Mouse (Mus musculus): Measurements from ENCODE around the gene Tmem207. TPM values are rescaled to one million over a fixed set of nuclear protein-coding genes. Genes with fewer than 3 reads are reported as not detected.

Tmem207 gene
- not detected in 2 replicates for polyA plus RNA-seq (2012; rRNA removed)

GRCm38 (mm10) chr16:26526669-26527068 lies at the start of gene Tmem207:
TSS of gene Tmem207 (minus strand) at chr16:26526769.
- WGBS = 91% methylated on average over 4 of the region's 4 CpGs
- H3K27ac ChIP-seq (ENCODE audit: insufficient read depth, low read depth, low read length) = no peak within 1 kb of the TSS
- H3K4me1 ChIP-seq (ENCODE audit: control insufficient read depth, insufficient read depth, insufficient read length, low read length) = no peaks in the 10 kb centered on the region
- no peaks in the 10 kb centered on the region for H3K27me3 ChIP-seq (ENCODE audit: control insufficient read depth, insufficient read depth, low read length)
- no peaks in the 10 kb centered on the region for H3K36me3 ChIP-seq (ENCODE audit: control insufficient read depth, insufficient read depth, low read length)
- no peak within 1 kb of the TSS for H3K4me3 ChIP-seq (ENCODE audit: low read depth, low read length)
- TF ChIP-seq POLR2A (IDR thresholded peaks at IDR 0.05; ENCODE audit: low read depth, low read length) (no peak), CTCF (IDR thresholded peaks at IDR 0.05; ENCODE audit: extremely low read depth, insufficient read length, insufficient replicate concordance, low read depth, low read length) (no peak)

GRCm38 (mm10) chr16:26574173-26574572 lies 47.6 kb upstream of the Tmem207 start:
- Histone ChIP-seq H3K27ac (ENCODE audit: insufficient read depth, low read depth, low read length) (no peak overlapping the region), H3K4me1 (ENCODE audit: control insufficient read depth, insufficient read depth, insufficient read length, low read length) (no peaks in the 10 kb centered on the region), H3K36me3 (ENCODE audit: control insufficient read depth, insufficient read depth, low read length) (no peaks in the 10 kb centered on the region), H3K4me3 (ENCODE audit: low read depth, low read length) (no peak overlapping the region), H3K27me3 (ENCODE audit: control insufficient read depth, insufficient read depth, low read length) (no peaks in the 10 kb centered on the region)
- WGBS = 88% methylated on average over 5 of the region's 5 CpGs
- no peak for TF ChIP-seq POLR2A (IDR thresholded peaks at IDR 0.05; ENCODE audit: low read depth, low read length)
- no peak for TF ChIP-seq CTCF (IDR thresholded peaks at IDR 0.05; ENCODE audit: extremely low read depth, insufficient read length, insufficient replicate concordance, low read depth, low read length)

DNA sequence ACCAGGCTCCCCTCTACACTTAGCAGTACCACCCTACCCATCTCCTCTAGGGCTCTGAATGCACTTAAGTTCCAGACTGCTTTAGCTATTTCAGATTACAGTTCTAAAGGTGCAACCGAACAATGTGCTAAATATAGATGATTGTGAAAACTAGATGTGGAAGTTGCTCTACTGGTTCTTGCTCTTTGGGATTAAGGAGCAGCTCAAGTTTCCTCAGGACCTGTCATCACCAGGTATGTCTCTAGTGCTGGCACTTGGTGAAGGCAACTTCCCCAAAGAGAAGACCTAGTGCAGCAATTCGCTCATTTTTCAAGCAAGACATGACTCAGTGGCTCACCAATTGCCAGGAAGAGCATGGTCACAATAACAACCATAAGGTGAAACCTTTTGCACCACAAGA lies 45.3 kb upstream of the Tmem207 start:
- no peaks in the 10 kb centered on the region for H3K36me3 ChIP-seq (ENCODE audit: control insufficient read depth, insufficient read depth, low read length)
- H3K4me1 ChIP-seq (ENCODE audit: control insufficient read depth, insufficient read depth, insufficient read length, low read length) = no peaks in the 10 kb centered on the region
- 73% methylated on average over 2 of the region's 2 CpGs for WGBS
- no peak overlapping the region for H3K4me3 ChIP-seq (ENCODE audit: low read depth, low read length)
- H3K27me3 ChIP-seq (ENCODE audit: control insufficient read depth, insufficient read depth, low read length) = no peaks in the 10 kb centered on the region
- TF ChIP-seq CTCF (IDR thresholded peaks at IDR 0.05; ENCODE audit: extremely low read depth, insufficient read length, insufficient replicate concordance, low read depth, low read length) = no peak
- no peak for TF ChIP-seq POLR2A (IDR thresholded peaks at IDR 0.05; ENCODE audit: low read depth, low read length)
- no peak overlapping the region for H3K27ac ChIP-seq (ENCODE audit: insufficient read depth, low read depth, low read length)

DNA sequence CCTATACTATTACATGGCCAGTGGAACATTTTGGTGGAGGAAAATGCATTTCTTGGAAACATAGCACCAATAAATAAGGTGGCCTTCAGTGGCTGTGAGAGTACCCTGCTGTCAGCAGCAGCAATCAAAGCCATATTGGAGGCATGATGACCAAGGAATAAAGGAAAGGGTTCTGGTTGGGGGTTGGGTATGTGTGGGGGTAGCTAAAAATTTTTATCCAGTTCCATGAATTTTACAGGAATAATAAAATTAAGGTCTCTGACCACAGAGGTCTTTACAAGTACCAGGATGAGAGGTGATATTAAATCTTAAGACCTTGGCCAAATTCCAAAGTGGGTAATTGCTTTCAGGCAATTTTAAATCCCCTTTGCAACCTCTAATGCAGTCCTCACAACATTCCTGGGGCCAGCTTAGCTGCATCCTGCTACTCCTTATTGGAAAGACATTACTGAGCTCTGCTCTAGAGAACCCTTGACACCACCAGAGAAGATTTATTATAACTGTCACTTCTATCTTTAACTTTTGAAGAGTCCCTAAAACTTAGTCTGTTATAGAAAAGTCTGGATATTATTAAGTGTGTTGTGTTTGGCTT lies 42.9 kb upstream of the Tmem207 start:
- TF ChIP-seq CTCF (IDR thresholded peaks at IDR 0.05; ENCODE audit: extremely low read depth, insufficient read length, insufficient replicate concordance, low read depth, low read length) = no peak
- TF ChIP-seq POLR2A (IDR thresholded peaks at IDR 0.05; ENCODE audit: low read depth, low read length) = no peak
- no peak overlapping the region for H3K4me3 ChIP-seq (ENCODE audit: low read depth, low read length)
- H3K4me1 ChIP-seq (ENCODE audit: control insufficient read depth, insufficient read depth, insufficient read length, low read length) = no peaks in the 10 kb centered on the region
- H3K36me3 ChIP-seq (ENCODE audit: control insufficient read depth, insufficient read depth, low read length) = no peaks in the 10 kb centered on the region
- no peak overlapping the region for H3K27ac ChIP-seq (ENCODE audit: insufficient read depth, low read depth, low read length)
- H3K27me3 ChIP-seq (ENCODE audit: control insufficient read depth, insufficient read depth, low read length) = no peaks in the 10 kb centered on the region

- TF ChIP-seq POLR2A (IDR thresholded peaks at IDR 0.05; ENCODE audit: low read depth, low read length) = no peak
- TF ChIP-seq CTCF (IDR thresholded peaks at IDR 0.05; ENCODE audit: extremely low read depth, insufficient read length, insufficient replicate concordance, low read depth, low read length) = no peak
- no peaks in the 10 kb centered on the region for H3K4me1 ChIP-seq (ENCODE audit: control insufficient read depth, insufficient read depth, insufficient read length, low read length)
- no peaks in the 10 kb centered on the region for H3K27me3 ChIP-seq (ENCODE audit: control insufficient read depth, insufficient read depth, low read length)
- no peak overlapping the region for H3K27ac ChIP-seq (ENCODE audit: insufficient read depth, low read depth, low read length)
- 67% methylated on average over 2 of the region's 2 CpGs for WGBS
- no peaks in the 10 kb centered on the region for H3K36me3 ChIP-seq (ENCODE audit: control insufficient read depth, insufficient read depth, low read length)
- H3K4me3 ChIP-seq (ENCODE audit: low read depth, low read length) = no peak overlapping the region
Observed at GRCm38 (mm10) chr16:26562771-26563170, 36.2 kb upstream of the Tmem207 start.

- no peak overlapping the region for H3K27ac ChIP-seq (ENCODE audit: insufficient read depth, low read depth, low read length)
- no peaks in the 10 kb centered on the region for H3K36me3 ChIP-seq (ENCODE audit: control insufficient read depth, insufficient read depth, low read length)
- WGBS = 49% methylated on average over 2 of the region's 2 CpGs
- no peak overlapping the region for H3K4me3 ChIP-seq (ENCODE audit: low read depth, low read length)
- no peaks in the 10 kb centered on the region for H3K4me1 ChIP-seq (ENCODE audit: control insufficient read depth, insufficient read depth, insufficient read length, low read length)
- no peaks in the 10 kb centered on the region for H3K27me3 ChIP-seq (ENCODE audit: control insufficient read depth, insufficient read depth, low read length)
- TF ChIP-seq CTCF (IDR thresholded peaks at IDR 0.05; ENCODE audit: extremely low read depth, insufficient read length, insufficient replicate concordance, low read depth, low read length) = no peak
- TF ChIP-seq POLR2A (IDR thresholded peaks at IDR 0.05; ENCODE audit: low read depth, low read length) = no peak
Observed at GRCm38 (mm10) chr16:26561743-26562142, 35.2 kb upstream of the Tmem207 start.

- Histone ChIP-seq H3K4me3 (ENCODE audit: low read depth, low read length) (no peak overlapping the region), H3K27ac (ENCODE audit: insufficient read depth, low read depth, low read length) (no peak overlapping the region), H3K27me3 (ENCODE audit: control insufficient read depth, insufficient read depth, low read length) (no peaks in the 10 kb centered on the region), H3K36me3 (ENCODE audit: control insufficient read depth, insufficient read depth, low read length) (no peaks in the 10 kb centered on the region), H3K4me1 (ENCODE audit: control insufficient read depth, insufficient read depth, insufficient read length, low read length) (no peaks in the 10 kb centered on the region)
- TF ChIP-seq POLR2A (IDR thresholded peaks at IDR 0.05; ENCODE audit: low read depth, low read length) = no peak
- TF ChIP-seq CTCF (IDR thresholded peaks at IDR 0.05; ENCODE audit: extremely low read depth, insufficient read length, insufficient replicate concordance, low read depth, low read length) = no peak
- 75% methylated on average over 1 of the region's 1 CpGs for WGBS
Observed at GRCm38 (mm10) chr16:26558797-26559196, 32.2 kb upstream of the Tmem207 start.

Data from small intestine, adult 2 months (tissue).